Mouse (Mus musculus) lung, embryonic 14.5 days (tissue): Measurements from ENCODE around the gene Slc25a41. TPM values are rescaled to one million over a fixed set of nuclear protein-coding genes. Genes with fewer than 3 reads are reported as not detected.

Experiments used
- ATAC-seq: fragments of 200-750 bp; cut with Nextera tagmentation; 2 replicates; pipeline ENCODE4 v1.8.0; 2017; ENCODE audit warnings: mild to moderate bottlenecking, moderate TSS enrichment, moderate library complexity; ENCODE audit not compliant: insufficient read depth
- DNase-seq: peaks from one replicate; pipeline ENCODE4 v3.0.0-alpha.2; 2015
- H3K27ac ChIP-seq: fragments of 300-500 bp; sonication (generic); 2 replicates; pipeline ENCODE4 v1.5.1; 2014; ENCODE audit warnings: low read depth, mild to moderate bottlenecking, moderate library complexity
- H3K27me3 ChIP-seq: fragments of 300-500 bp; sonication (generic); 2 replicates; pipeline ENCODE4 v1.6.1; 2014; ENCODE audit warnings: low read length, control low read depth; ENCODE audit not compliant: insufficient read depth
- H3K36me3 ChIP-seq: fragments of 300-500 bp; sonication (generic); 2 replicates; pipeline ENCODE4 v1.6.1; 2014; ENCODE audit warnings: control low read depth; ENCODE audit not compliant: insufficient read depth
- H3K4me1 ChIP-seq: fragments of 300-500 bp; sonication (generic); 2 replicates; pipeline ENCODE4 v1.6.1; 2014; ENCODE audit warnings: antibody characterized with exemption, control low read depth; ENCODE audit not compliant: insufficient read depth
- H3K4me2 ChIP-seq: fragments of 300-500 bp; sonication (generic); 2 replicates; pipeline ENCODE4 v1.6.1; 2014; ENCODE audit warnings: mild to moderate bottlenecking
- H3K4me3 ChIP-seq: fragments of 300-500 bp; sonication (generic); 2 replicates; pipeline ENCODE4 v1.5.1; 2014; ENCODE audit warnings: low read depth, low read length
- H3K9ac ChIP-seq: fragments of 300-500 bp; sonication (generic); 2 replicates; pipeline ENCODE4 v1.6.1; 2014
- H3K9me3 ChIP-seq: fragments of 300-500 bp; sonication (generic); 2 replicates; pipeline ENCODE4 v1.6.1; 2016; ENCODE audit warnings: low read depth, low read length, control low read depth
- CTCF ChIP-seq: IDR thresholded peaks from 2 replicates; pipeline ENCODE4 v1.5.1; 2016; ENCODE audit warnings: antibody characterized with exemption, low read depth
- WGBS: fragments of 180-500 bp; shearing (Covaris S2); extraction: QIAGEN DNeasy Blood & Tissue Kit; methylation state at CpG from one replicate; pipeline ENCODE4 v1.1.7; 2014; 5-methylcytosine and 5-hydroxymethylcytosine counted together
- polyA plus RNA-seq: library from polyadenylated mRNA; unstranded; fragments of >200 nt; fragmentation: Nextera tagmentation; extraction: Ambion mirVana; gene quantifications from 2 replicates; pipeline ENCODE4 v1.2.1, GENCODE M21; 2014

Slc25a41 gene
- polyA plus RNA-seq, 1 experiment from 2014 or later: 0.16 TPM

- no peak overlapping the region for H3K27ac ChIP-seq
- peak overlapping the region; percentile 86 for H3K4me2 ChIP-seq
- peaks cover 5% of the 10 kb centered on the region; the same call in 1 of the 2 replicates for H3K4me1 ChIP-seq
- no peaks in the 10 kb centered on the region for H3K27me3 ChIP-seq
- no peak for TF ChIP-seq CTCF
- DNase-seq (no peak), ATAC-seq (no peak)
- no peaks in the 10 kb centered on the region for H3K9me3 ChIP-seq
- peaks cover 45% of the 10 kb centered on the region for H3K36me3 ChIP-seq
- H3K9ac ChIP-seq: peak overlapping the region; percentile 77
- 63% methylated on average over 2 of the region's 2 CpGs for WGBS
- H3K4me3 ChIP-seq: peak overlapping the region; percentile 83
Measured at GRCm38 (mm10) chr17:56990966-56991365, 50.5 kb downstream of the Slc25a41 start.

GRCm38 (mm10) chr17:56990115-56990746 is 51.2 kb downstream of the Slc25a41 start, which contains the start of gene Clpp:
Gene Clpp, plus strand, starts transcription at chr17:56990305.
- Histone ChIP-seq H3K27ac (peak within 1 kb of the TSS; percentile 67), H3K9ac (peak within 1 kb of the TSS; percentile 77), H3K4me1 (peaks cover 5% of the 10 kb centered on the region; the same call in 1 of the 2 replicates), H3K4me2 (peak within 1 kb of the TSS; percentile 86), H3K9me3 (no peaks in the 10 kb centered on the region), H3K36me3 (peaks cover 38% of the 10 kb centered on the region), H3K4me3 (peak within 1 kb of the TSS; percentile 83), H3K27me3 (no peaks in the 10 kb centered on the region)
- under 1% methylated on average over 52 of the region's 52 CpGs for WGBS
- TF ChIP-seq CTCF: no peak
- DNase-seq (peak; percentile 98), ATAC-seq (peak; percentile 97)

GRCm38 (mm10) chr17:56989467-56990114 is 51.9 kb downstream of the Slc25a41 start:
- DNase-seq (peak; percentile 93), ATAC-seq (peak; percentile 93)
- H3K9me3 ChIP-seq: no peaks in the 10 kb centered on the region
- no peaks in the 10 kb centered on the region for H3K27me3 ChIP-seq
- peak overlapping the region; percentile 77 for H3K9ac ChIP-seq
- peak overlapping the region; percentile 86 for H3K4me2 ChIP-seq
- peak overlapping the region; percentile 83 for H3K4me3 ChIP-seq
- H3K4me1 ChIP-seq: peaks cover 5% of the 10 kb centered on the region; the same call in 1 of the 2 replicates
- 3% methylated on average over 25 of the region's 25 CpGs for WGBS
- peaks cover 32% of the 10 kb centered on the region for H3K36me3 ChIP-seq
- H3K27ac ChIP-seq: peak overlapping the region; percentile 67
- TF ChIP-seq CTCF: no peak

- peak overlapping the region; percentile 77; the same call in 1 of the 2 replicates for H3K9ac ChIP-seq
- no peaks in the 10 kb centered on the region for H3K27me3 ChIP-seq
- H3K36me3 ChIP-seq: peaks cover 26% of the 10 kb centered on the region
- H3K27ac ChIP-seq: no peak overlapping the region
- no peak for ATAC-seq
- peak overlapping the region; percentile 86 for H3K4me2 ChIP-seq
- H3K9me3 ChIP-seq: no peaks in the 10 kb centered on the region
- DNase-seq: no peak
- no peak for TF ChIP-seq CTCF
- H3K4me1 ChIP-seq: peaks cover 5% of the 10 kb centered on the region; the same call in 1 of the 2 replicates
- H3K4me3 ChIP-seq: peak overlapping the region; percentile 83; the same call in 1 of the 2 replicates
- WGBS: 69% methylated on average over 7 of the region's 7 CpGs
Measured at GRCm38 (mm10) chr17:56988921-56989430, 52.5 kb downstream of the Slc25a41 start.

GRCm38 (mm10) chr17:56988441-56988840 is 53.0 kb downstream of the Slc25a41 start:
- Histone ChIP-seq H3K9me3 (no peaks in the 10 kb centered on the region), H3K4me3 (no peak overlapping the region), H3K4me2 (0 out of 2 replicates have a peak overlapping the region, but pooled peaks have one; percentile 7), H3K36me3 (peaks cover 20% of the 10 kb centered on the region), H3K9ac (no peak overlapping the region), H3K27ac (no peak overlapping the region), H3K27me3 (no peaks in the 10 kb centered on the region), H3K4me1 (peaks cover 5% of the 10 kb centered on the region; the same call in 1 of the 2 replicates)
- TF ChIP-seq CTCF: peak; percentile 31
- 78% methylated on average over 7 of the region's 7 CpGs for WGBS
- DNase-seq (peak; percentile 24), ATAC-seq (no peak)

- Histone ChIP-seq H3K4me3 (no peak overlapping the region), H3K9ac (no peak overlapping the region), H3K4me1 (peaks cover 5% of the 10 kb centered on the region; the same call in 1 of the 2 replicates), H3K36me3 (no peaks in the 10 kb centered on the region), H3K27me3 (no peaks in the 10 kb centered on the region), H3K27ac (no peak overlapping the region), H3K9me3 (no peaks in the 10 kb centered on the region), H3K4me2 (no peak overlapping the region)
- DNase-seq: no peak
- ATAC-seq: no peak
- no peak for TF ChIP-seq CTCF
- 75% methylated on average over 3 of the region's 3 CpGs for WGBS
Measured at GRCm38 (mm10) chr17:56986105-56986805, 55.2 kb downstream of the Slc25a41 start.
